Mouse (Mus musculus): ENCODE data around the gene Mettl15.

- no peak for TF ChIP-seq POLR2A (IDR thresholded peaks at IDR 0.05; ENCODE audit: borderline replicate concordance, insufficient read depth, low read length)
- TF ChIP-seq CTCF (IDR thresholded peaks at IDR 0.05; ENCODE audit: borderline replicate concordance, insufficient read depth, low read depth, low read length): no peak
Observed at GRCm38 (mm10) chr2:109241947-109242346, 38.6 kb downstream of the Mettl15 start.

Measured in cerebellum, adult 2 months (tissue).